Mouse (Mus musculus): ENCODE data around the gene Col12a1.

The Col12a1 gene

DNA sequence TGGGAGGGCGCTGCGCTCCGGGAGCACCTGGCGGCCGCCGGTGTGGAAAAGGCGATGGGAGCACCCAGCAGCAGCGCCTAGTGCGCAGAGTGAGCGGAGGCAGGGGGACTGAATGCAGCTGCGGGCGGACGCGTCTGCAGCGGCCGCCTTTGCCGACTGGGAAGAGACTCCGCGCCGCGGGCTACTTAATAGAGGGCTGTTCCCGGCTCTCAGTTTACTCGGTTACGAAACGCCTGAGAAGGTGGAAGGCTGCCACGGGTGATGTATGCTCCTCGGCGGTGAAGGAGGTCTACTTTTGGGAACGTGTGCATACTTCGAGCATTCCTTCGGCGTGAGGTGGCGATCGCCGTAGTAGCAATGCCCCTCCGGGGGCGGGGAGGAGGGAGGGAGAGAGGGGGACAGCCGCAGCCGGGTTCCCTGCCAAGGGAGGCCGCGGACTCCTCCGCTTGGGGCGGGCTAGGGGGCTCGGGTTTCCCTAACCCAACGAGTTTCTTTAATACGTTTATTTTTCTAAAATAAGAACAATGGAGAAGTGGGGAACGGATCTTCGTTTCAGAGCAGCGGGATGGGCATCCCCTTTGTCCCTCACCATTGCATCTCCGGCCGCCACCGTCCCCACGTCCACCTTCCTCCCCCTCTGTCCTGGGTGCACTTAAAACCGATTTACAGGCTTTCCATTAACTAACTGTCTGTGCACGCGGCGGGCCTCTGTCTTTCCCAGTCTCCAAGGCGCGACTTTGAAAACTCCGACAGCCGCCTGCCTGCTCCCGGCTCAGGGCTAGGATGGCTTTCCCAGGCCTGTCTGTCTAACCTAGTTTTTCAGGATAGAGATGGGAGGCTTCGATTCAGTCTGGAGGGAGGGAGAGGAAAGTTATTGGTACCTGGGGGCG is at the start of gene Col12a1:
Col12a1 (minus strand) TSS at position 351 of the 890 bp plus-strand sequence.
- in situ Hi-C loops (cut with MboI, MseI): no loop called here

DNA sequence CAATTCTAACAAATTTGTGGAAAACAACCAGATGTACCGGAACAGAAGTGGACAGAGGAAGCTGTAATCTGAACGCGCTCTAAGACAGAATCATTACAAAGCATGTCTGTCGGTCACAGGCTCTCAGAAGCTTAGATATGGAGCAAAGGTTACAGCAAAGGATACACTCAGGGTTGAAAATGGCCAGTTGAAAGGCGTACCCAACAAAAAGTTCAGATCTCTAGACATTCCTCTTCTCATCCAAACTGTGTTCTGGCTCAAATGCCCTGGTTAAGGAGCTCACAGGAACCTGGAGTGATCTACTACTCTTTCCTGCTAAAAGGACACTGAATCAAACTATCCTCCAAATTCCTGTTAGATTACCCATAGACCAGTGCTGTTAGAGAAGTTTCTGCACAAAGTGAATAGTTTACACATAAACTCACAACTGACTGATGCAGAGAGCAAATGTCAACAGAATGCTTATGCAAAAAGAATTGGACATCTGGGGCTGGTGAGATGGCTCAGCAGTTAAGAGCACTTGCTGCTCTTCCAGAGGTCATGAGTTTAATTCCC is 48.4 kb upstream of the Col12a1 start:
- in situ Hi-C loops (cut with MboI, MseI): no loop called here

DNA sequence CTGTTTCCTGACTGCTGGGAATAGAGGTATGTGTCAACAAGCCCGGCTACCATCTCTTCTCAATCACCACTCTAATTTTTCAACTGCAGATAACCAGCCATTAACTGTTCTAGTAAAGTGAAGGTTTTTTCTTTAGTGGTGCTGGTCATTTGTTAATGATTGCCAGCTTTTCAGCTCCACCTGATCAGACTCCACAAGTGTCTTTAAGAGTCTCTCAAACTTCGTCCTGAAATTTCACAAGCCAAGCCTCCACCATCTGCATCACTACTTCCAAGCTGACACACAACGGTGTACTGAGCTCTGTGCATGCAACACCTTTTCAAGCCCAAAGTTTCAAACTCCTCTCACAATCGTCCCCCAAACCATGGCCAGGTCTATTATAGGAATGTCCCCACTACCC is 46.7 kb upstream of the Col12a1 start:
- in situ Hi-C loops (cut with MboI, MseI): no loop called here

DNA sequence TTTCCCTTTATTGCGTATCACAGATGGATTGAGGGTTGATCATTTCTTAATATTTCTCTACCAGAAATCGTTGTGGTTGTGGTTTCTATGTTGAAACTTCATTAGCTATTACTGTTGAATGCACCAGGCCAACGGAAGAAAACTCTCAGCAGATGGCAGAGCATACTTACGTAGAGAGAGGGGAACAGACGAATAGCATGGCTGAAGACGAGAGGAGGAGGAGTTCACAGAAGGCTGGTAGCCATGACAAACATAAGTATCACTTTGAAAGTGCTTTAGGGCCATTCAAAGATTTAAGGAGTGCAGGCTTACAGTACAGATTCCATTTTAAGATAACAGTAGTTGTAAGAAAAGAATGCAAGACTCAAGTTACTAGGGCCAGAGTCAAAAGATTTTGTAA is 43.9 kb upstream of the Col12a1 start:
- in situ Hi-C loops (cut with MboI, MseI): no loop called here

DNA sequence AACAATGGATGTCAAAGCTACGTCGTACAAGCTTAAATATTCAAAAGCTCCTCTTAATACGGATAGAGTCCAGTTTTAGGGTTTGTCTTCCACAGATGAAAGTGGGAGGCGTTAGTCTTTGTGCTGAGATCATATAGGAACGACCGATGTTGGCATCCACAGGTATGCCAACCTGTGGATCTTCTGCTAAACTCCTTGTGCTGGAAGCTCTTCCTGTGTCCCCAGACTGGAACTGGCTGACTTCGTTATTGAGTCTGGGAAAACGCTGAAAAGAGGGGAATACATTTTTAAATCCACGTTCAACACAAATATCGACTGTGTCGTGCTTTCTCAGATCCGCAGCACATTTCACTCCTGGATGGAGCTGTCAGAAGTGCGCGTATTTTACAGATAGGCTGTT is 41.4 kb upstream of the Col12a1 start:
- in situ Hi-C loops (cut with MboI, MseI): no loop called here

DNA sequence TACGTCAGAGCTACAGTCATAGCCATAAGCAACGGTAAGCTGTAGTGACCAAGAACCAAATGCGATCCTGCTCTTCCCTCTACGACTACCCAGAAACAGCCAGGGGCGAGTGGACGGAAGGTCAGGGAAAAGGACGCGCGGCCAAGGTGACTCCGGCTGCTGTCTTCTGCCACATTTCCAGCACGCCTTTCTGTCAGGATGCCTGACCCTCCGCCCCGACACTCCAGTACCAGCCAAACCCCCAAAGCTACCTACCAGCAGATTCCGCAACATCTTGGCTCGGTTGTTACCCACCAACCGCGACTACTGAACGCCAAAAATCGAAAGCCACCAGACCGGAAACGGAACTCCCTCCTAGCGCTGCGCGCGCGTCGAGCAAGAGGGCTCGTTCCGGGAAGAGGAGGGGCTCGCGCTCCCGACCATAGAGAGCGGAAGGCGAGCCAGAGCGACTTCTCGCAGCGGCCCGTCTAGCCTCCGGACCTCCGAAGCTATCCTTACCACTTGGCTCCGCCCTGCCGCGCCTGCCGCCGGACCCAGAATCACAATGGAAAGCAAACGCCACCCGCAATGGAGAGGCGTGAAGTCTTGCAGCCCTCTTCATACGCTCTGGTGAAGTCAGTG is 40.9 kb upstream of the Col12a1 start, which contains the start of gene Cox7a2:
Cox7a2 (minus strand) TSS at position 494 of the 621 bp plus-strand sequence.
- in situ Hi-C loops (cut with MboI, MseI): loop anchor here (10.0 kb wide), 1 partner anchor 245 kb away; no protein-coding TSS in a partner anchor

DNA sequence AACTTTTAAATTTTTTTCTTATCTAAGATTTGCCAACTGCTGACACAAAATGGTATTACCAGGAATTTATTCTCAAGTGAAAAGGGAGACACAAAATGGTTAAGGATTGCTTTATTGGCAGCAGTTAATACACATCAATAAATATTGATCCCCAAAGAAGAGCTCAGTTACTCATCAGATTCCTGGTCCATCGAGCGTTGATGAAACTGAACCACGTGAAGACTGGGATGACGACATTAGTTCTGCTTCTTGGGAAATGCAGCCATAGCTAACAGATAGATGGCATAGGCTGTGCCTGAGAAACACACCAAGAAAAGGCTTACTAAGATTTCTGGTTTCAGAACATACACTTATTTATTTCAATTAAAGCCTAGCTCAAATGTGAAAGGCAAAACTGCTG is 36.7 kb upstream of the Col12a1 start:
- in situ Hi-C loops (cut with MboI, MseI): loop anchor here (10.0 kb wide), 1 partner anchor 249 kb away; no protein-coding TSS in a partner anchor

DNA sequence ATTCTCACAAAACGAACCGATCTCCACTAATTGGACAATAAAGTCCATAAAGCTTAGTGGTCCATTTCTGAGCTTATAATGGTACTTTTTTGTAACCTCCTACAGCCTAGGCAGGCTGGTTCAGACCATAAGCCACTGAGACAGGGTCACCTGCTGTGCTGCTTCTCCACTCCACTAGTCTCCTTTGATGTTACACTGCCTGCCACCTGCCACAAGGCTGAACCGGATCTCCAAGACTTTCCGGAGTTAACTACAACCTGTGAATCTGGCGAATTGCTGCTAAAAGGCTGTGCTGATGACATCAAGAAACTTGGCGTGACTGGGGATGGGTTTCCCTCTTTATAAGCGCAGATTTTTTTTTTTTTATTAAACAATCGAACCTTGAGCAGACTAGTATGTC is 33.2 kb upstream of the Col12a1 start:
- in situ Hi-C loops (cut with MboI, MseI): loop anchor here (10.0 kb wide), 1 partner anchor 253 kb away; no protein-coding TSS in a partner anchor

DNA sequence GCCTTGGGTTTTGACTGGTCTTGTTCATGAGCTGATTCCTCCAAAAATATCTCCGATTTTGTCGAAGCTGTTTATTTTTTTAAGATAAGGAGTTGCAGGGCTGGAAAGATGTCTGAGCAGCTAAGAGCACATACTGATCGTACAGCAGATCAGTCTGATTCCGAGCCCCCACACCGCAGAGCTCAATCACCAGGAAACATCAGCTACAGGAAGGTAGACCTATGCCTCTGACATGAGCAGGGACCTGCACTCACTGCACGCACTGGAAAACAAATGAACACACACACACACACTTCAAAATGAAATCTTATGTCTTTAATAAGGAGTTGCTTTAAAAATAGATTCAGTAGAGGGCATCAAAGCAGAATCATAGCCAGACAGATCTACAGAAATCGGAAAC is 32.1 kb upstream of the Col12a1 start:
- in situ Hi-C loops (cut with MboI, MseI): loop anchor here (10.0 kb wide), 1 partner anchor 254 kb away; no protein-coding TSS in a partner anchor

DNA sequence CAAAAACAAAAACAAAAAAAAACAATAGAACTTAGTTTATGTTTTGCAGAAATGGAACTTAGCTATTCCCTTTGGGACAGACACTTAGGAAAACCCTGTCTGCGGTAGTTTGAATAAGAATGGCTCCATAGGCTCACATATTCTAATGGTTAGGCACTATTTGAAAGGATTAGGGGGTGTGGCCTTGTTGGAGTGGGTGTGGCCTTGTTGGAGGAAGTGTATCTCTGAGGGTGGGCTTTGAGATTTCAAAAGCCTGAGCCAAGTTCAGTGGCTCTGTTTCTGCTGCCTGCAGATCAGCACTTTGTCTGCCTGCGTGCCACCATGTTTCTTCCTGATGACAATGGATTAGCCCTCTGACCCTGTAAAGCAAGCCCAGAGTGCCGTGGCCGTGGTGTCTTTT is 26.4 kb upstream of the Col12a1 start:
- in situ Hi-C loops (cut with MboI, MseI): no loop called here

DNA sequence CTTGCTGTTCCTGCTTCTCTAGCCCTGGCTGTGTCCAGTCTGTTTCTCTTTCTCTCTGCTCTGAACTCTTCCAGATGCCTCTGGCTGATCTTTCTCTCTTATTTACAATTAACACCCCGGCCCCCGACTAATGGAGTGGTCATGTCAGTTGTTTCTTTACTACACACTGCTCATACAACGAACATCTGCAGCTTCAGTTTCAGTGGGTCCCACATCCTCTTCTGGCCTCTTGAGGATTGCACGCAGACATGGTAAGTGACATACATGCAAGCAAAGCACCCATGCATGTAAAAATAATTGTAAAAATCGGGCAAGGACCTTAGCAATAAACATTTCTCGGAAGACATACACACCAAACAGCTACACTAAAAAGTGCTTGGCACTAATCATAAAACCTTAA is 17.0 kb upstream of the Col12a1 start:
- in situ Hi-C loops (cut with MboI, MseI): no loop called here

DNA sequence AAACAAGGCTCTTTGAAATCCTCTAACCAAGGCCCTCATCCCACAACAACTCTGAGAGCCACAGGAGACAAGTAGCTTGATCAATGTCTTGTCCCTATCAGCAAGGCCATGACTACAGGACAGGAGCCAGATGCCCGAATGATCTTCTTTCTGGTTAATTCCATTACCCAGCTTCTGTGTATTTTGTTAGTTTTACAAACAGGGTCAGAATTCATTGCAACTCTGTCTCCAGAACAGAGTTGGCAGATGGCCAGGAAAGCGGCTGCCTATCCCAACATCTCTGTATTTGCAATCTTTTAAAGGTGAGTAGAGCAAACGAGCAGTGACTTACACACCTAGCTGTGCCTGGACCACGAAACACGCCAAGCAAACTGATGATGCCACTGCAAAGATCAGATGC is 11.7 kb upstream of the Col12a1 start:
- in situ Hi-C loops (cut with MboI, MseI): no loop called here

DNA sequence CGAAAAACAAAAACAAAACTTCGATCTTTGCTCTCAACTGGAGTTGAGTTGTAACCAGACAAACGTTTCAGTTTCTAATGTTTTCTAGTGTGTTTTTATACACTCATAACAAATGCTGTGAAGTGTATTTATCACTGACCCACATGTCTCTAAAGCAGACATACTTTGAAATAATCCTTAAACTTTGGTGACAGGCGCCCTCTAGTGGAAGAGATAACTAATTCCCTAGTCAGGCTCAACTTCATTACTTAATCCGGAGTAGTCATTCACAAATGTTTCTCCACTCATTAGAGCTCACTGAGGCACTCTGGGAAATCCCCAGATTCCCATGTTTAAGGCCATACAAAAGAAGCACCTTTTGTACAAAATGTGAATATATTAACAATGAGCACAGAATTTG is 4.5 kb upstream of the Col12a1 start:
- in situ Hi-C loops (cut with MboI, MseI): loop anchor here (5.0 kb wide), 2 partner anchors 106 to 951 kb away; no protein-coding TSS in a partner anchor

DNA sequence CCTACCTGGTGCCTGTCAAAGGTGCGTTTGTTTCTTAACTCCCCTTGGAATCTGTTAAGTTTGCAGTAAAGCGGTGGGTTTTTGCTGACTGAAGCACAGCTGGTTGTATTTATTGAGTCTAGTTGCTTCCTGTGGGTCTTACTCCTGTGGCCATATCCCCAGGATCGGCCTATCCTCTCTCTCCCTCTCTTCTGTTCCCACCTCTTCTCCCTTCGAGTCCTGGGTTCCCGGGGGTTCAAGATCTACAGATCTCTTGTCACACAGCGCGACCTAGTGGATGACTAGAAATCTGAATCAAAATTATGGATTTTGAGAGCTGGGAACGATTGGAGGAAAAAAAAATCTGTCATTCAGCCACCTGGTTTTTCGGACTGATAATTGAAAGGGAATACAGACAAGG is 2.4 kb upstream of the Col12a1 start:
- in situ Hi-C loops (cut with MboI, MseI): loop anchor here (5.0 kb wide), 2 partner anchors 104 to 949 kb away; no protein-coding TSS in a partner anchor

DNA sequence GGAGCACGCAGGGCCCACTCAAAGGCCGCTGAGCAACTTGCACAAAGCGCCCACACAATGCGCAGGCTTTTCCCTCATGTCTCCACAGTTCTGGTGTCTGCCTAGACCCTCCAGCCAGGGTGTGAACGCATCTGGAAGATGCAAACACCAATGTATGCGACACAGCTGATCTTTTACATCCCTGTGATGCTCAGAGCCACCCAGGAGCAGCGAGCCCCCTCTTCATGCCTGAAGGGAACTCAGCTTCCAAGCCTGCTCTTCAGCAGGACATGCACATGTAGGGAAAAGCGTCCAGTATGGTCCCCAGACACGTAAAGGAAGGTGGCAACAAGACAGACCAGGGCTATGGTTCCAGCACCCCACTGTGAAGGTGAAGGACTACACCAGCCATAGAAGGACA is 1.5 kb upstream of the Col12a1 start:
- in situ Hi-C loops (cut with MboI, MseI): loop anchor here (5.0 kb wide), 2 partner anchors 103 to 948 kb away; no protein-coding TSS in a partner anchor

DNA sequence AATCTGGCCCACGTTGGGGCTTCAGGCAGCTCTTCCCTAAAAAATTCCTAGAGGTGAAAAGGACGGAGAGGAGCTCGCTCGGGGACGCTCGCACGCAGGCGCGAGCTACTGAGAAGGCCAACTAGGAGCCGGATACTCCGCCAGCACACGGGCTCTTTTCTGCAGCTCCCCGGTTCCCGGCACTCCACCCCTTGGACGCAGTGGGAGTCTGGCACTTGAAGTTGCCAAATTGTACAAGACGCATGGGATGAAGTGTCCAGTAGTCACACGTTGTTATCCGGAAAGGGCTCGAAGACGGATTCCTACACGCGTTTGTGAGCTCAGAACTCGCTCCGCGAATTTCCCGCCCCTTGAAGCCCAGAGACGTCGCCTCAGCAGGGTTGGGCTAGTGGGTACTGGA is 820 bp upstream of the Col12a1 start:
- in situ Hi-C loops (cut with MboI, MseI): no loop called here

DNA sequence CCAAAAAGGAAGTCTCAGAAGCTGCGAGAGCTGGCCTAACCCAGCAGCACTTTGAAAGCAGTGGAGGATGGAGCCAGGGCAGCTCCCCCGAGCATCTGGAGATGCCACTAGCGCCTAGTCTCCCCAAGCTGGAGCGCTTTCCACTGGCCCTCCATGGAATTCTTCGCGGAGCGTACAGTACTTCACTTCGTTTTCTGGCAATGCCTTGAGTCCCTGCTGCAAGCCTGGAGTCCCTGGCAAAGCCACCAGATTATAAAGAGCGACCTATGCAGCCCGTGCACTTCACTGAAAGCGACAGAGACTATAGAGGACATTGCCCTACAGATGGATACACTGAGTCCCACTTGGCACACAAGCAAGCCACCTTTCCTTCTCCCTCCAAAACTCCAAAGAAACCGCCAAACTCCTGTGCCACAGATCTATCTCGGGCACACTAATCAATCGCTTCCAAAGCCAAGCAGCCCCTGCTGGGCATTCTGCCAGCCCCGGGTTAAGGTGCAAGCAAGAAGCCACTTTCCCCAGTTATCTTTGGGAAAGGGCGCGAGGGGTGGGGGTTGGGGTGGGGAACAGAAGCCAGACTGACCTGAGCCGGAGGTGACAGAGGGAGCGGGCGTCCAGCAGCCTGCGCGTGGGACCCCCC is 675 bp downstream of the Col12a1 start:
- in situ Hi-C loops (cut with MboI, MseI): no loop called here

DNA sequence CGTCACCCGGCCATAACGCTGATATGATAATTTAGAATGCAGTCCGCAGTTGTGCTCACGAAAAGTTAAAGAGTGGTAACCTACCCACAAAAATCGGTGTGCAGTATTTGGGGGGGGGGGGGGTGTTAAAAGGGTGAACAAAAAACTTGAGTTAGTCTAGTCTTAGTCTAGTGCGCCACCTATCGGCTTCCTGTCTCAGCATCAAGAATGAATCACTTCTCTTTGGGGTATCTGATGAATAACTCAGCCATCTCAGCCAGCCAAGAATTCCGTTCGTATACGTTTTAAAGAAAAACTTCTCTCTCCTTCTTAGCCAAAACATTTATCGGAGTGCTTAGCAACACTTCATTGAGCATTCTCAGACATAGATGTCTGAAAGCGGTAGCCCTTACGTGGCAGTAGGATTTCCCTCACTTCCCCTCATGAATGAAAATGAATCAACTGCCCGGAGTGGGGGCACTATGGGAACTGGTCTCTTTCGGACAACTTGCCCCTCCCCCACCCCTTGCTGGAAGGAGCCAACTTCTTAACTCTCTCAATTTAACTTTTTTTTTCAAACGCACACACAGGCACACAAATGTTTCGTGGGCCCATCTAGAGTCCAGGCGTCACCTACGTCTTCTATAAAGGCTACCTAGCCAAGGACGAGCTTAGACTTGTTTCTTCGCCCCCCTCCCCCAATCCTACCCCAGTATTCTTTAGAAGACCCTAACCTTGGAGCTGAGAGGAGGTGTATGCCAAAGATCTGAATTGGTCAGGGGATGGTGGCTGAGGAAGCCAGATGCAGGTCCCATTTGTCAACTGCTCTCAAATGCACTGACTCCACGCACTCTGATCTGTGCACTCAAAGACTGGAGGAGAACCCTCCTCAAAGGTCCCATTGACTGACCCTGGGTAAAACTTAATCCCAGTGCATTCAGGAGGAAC is 1.5 kb downstream of the Col12a1 start:
- in situ Hi-C loops (cut with MboI, MseI): no loop called here

DNA sequence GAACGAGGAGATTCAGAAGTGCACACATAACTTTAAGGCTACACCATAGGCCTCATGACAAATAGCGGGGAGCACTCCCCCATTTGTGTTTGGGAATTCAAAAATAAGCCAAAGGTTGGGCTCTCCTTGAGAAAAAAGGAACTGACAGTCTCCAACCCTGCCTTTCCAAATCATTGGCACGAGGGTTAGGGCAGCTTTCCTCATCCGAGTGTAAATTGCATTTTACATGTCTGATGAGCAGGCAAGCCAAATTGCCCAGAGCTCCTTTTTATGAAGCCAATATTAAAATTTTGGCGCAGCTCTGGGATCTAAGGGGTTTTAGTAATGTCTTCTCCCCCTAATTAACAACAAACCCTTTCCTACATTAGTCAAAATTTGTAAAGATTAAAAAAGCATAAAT is 2.1 kb downstream of the Col12a1 start:
- in situ Hi-C loops (cut with MboI, MseI): no loop called here

DNA sequence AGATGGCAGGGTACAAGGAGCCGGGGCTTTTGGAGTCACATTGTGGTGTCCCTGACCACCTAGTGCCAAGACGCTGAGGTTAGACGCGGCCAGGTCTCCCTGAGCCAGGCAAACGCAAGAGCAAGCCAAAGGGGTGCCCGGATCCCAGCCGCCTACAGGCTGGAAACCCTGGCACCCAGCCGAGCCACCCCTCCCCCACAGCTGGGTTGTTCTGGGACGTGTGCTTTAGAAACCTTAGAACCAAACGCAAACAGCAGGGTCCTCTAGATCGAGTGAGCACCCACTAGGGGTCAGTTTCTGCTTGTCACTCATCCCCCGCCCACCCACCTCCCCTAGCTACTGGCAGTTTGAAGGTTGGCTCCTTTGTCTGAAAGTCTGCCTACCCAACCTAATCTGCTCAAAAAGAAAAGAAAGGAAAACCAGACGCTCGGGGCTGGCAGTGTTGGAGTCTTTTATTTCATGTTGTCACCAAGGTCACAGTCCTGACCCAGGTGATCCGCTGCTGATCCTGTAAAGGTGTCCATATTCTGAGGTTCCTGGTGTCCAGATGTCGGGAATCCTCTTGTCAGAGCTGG is 4.1 kb downstream of the Col12a1 start:
- in situ Hi-C loops (cut with MboI, MseI): no loop called here
